Mouse (Mus musculus) midbrain, embryonic 14.5 days (tissue): ENCODE data around the gene Oma1. TPM values are rescaled to one million over a fixed set of nuclear protein-coding genes. Genes with fewer than 3 reads are reported as not detected.

Source experiments
- ATAC-seq: fragments of 200-750 bp; cut with Nextera tagmentation; 2 replicates; pipeline ENCODE4 v1.8.0; 2017; ENCODE audit warnings: moderate number of reproducible peaks, moderate library complexity; ENCODE audit not compliant: low FRiP score, low TSS enrichment
- DNase-seq: peaks from one replicate; pipeline ENCODE4 v3.0.0-alpha.2; 2015
- H3K27ac ChIP-seq: fragments of 300-500 bp; sonication (generic); replicated peaks from 2 replicates; pipeline ENCODE4 v1.5.1; 2014; ENCODE audit warnings: mild to moderate bottlenecking, low read depth, low read length, moderate library complexity
- H3K27me3 ChIP-seq: fragments of 300-500 bp; sonication (generic); 2 replicates; pipeline ENCODE4 v1.6.1; 2014; ENCODE audit warnings: low read length, control low read depth, mixed read lengths; ENCODE audit not compliant: control insufficient read depth, insufficient read depth
- H3K36me3 ChIP-seq: fragments of 300-500 bp; sonication (generic); 2 replicates; pipeline ENCODE4 v1.6.1; 2014; ENCODE audit warnings: low read length, control low read depth; ENCODE audit not compliant: control insufficient read depth, insufficient read depth
- H3K4me1 ChIP-seq: fragments of 300-500 bp; sonication (generic); 2 replicates; pipeline ENCODE4 v1.6.1; 2014; ENCODE audit warnings: mild to moderate bottlenecking, antibody characterized with exemption, low read length, control low read depth; ENCODE audit not compliant: control insufficient read depth, insufficient read depth
- H3K4me2 ChIP-seq: fragments of 300-500 bp; sonication (generic); 2 replicates; pipeline ENCODE4 v1.6.1; 2014; ENCODE audit warnings: mild to moderate bottlenecking, low read length, moderate library complexity
- H3K4me3 ChIP-seq: fragments of 300-500 bp; sonication (generic); replicated peaks from 2 replicates; pipeline ENCODE4 v1.5.1; 2014; ENCODE audit warnings: low read depth, low read length
- H3K9ac ChIP-seq: fragments of 300-500 bp; sonication (generic); replicated peaks from 2 replicates; pipeline ENCODE4 v1.6.1; 2014; ENCODE audit warnings: mild to moderate bottlenecking, low read length, moderate library complexity
- H3K9me3 ChIP-seq: fragments of 300-500 bp; sonication (generic); 2 replicates; pipeline ENCODE4 v1.6.1; 2016; ENCODE audit warnings: low read length, control low read depth, mixed read lengths; ENCODE audit not compliant: control insufficient read depth
- WGBS: fragments of 180-500 bp; shearing (Covaris S2); extraction: QIAGEN DNeasy Blood & Tissue Kit; methylation state at CpG from one replicate; pipeline ENCODE4 v1.1.7; 2014; 5-methylcytosine and 5-hydroxymethylcytosine counted together
- polyA plus RNA-seq: library from polyadenylated mRNA; unstranded; fragments of >200 nt; fragmentation: Nextera tagmentation; extraction: Ambion mirVana; gene quantifications from 2 replicates; pipeline ENCODE4 v1.2.1, GENCODE M21; 2014

The Oma1 gene
- polyA plus RNA-seq, 1 experiment from 2014 or later, result 9.0 TPM

GRCm38 (mm10) chr4:103402581-103402980 is 89.0 kb downstream of the Oma1 start:
- no peaks in the 10 kb centered on the region for H3K4me1 ChIP-seq
- no peaks in the 10 kb centered on the region for H3K27me3 ChIP-seq
- H3K27ac ChIP-seq, result no peak overlapping the region
- no peak overlapping the region for H3K4me3 ChIP-seq
- no peak overlapping the region for H3K9ac ChIP-seq
- no peaks in the 10 kb centered on the region for H3K9me3 ChIP-seq
- no peaks in the 10 kb centered on the region for H3K36me3 ChIP-seq
- 86% methylated on average over 4 of the region's 4 CpGs for WGBS
- no peak overlapping the region for H3K4me2 ChIP-seq
- DNase-seq, result no peak
- no peak for ATAC-seq

GRCm38 (mm10) chr4:103405321-103405720 is 91.7 kb downstream of the Oma1 start:
- 84% methylated on average over 3 of the region's 3 CpGs for WGBS
- no peak overlapping the region for H3K4me3 ChIP-seq
- DNase-seq, result no peak
- no peaks in the 10 kb centered on the region for H3K36me3 ChIP-seq
- no peak overlapping the region for H3K4me2 ChIP-seq
- H3K27me3 ChIP-seq, result no peaks in the 10 kb centered on the region
- H3K27ac ChIP-seq, result no peak overlapping the region
- H3K9ac ChIP-seq, result no peak overlapping the region
- H3K4me1 ChIP-seq, result no peaks in the 10 kb centered on the region
- no peak for ATAC-seq
- no peaks in the 10 kb centered on the region for H3K9me3 ChIP-seq

DNA sequence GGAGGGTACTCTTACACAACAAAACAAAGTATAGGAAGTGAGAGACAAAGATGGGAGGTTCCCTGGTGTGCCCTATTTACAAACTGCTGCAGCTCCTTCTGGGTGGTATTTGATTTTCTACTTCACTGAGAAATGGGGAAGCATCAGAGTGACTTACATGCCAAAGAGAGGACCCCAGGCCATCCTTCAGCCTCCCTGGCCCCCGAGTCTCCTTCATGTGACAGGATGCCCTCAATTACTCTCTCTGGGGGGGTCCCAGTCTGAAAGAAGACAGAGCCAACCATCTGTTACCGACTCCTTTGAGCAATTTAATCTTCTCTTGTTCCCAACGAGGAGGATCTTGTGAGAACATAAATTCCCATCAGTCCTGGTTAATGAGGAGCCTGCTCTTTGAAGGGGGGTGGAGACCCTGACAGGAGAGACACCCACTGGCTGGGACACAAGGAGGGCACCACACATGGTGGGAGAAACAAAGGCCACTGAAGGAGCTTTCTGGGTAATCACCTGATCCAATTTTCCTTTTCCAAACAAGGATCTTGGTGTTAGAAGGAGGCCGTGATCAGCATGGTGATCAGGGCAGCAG is 96.7 kb downstream of the Oma1 start:
- Histone ChIP-seq H3K9ac (no peak overlapping the region), H3K4me3 (no peak overlapping the region), H3K36me3 (no peaks in the 10 kb centered on the region), H3K27ac (no peak overlapping the region), H3K4me2 (no peak overlapping the region), H3K9me3 (no peaks in the 10 kb centered on the region), H3K4me1 (no peaks in the 10 kb centered on the region), H3K27me3 (no peaks in the 10 kb centered on the region)
- DNase-seq (no peak), ATAC-seq (no peak)
- 13% methylated on average over 4 of the region's 4 CpGs for WGBS

Other genes with a start within 250 kb of the Oma1 start
- gene Mier1, start 199.4 kb upstream of the Oma1 start, polyA plus RNA-seq, result 31.9 and 42.6 TPM in 2 replicates
- gene Wdr78, start 199.3 kb upstream of the Oma1 start, polyA plus RNA-seq, result 4.0 and 5.3 TPM in 2 replicates
- gene Slc35d1, start 98.6 kb upstream of the Oma1 start, polyA plus RNA-seq, result 4.3 and 6.1 TPM in 2 replicates
- gene 4921539E11Rik, start 22.9 kb upstream of the Oma1 start, polyA plus RNA-seq, result not detected in 2 replicates